Mouse (Mus musculus) thymus, postnatal 25 days (tissue): Measurements from ENCODE around the gene Ctsd.

ENCODE experiments used
- DNase-seq: peaks from one replicate; pipeline ENCODE4 v3.0.0; 2022

Gene Ctsd

DNA sequence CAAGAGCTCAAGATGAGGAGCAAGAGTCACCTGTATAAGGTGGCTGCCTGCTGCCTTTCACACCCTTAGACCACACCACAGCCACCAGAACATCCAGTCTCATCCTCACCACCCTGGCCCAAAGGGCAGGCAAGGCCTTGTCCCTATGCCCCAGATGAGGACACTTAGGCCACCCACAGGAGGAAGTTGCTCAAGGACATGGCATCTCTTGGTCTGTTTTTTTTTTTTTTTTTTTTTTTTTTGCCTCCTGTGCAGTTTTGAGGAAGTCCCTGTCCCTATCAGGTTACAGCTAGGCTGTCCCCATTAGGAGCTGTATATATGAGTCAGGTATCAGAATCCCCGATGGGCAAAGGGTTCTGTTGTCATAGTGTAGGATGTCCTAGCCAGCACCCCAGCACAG lies 11.4 kb upstream of the Ctsd start:
- no peak for DNase-seq

DNA sequence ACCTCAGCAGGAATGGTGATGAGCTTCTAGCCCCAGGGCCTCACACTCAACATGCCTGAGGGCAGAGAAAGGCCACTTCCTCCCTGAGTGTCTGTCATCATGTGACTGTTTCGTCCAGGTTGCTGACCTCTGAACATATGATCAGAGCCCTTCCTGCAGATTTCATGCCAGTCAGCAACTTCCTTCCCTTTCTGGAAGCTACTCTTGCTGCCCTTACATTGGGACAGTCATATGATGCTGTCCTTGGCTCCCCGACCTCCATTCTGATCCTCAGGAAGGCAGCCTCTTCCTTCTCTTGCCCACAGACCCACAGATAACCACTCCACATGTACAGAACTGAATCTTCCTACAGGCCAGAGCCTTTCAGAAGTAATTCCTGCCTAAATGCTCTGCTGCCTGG lies 10.2 kb upstream of the Ctsd start:
- DNase-seq, result no peak

DNA sequence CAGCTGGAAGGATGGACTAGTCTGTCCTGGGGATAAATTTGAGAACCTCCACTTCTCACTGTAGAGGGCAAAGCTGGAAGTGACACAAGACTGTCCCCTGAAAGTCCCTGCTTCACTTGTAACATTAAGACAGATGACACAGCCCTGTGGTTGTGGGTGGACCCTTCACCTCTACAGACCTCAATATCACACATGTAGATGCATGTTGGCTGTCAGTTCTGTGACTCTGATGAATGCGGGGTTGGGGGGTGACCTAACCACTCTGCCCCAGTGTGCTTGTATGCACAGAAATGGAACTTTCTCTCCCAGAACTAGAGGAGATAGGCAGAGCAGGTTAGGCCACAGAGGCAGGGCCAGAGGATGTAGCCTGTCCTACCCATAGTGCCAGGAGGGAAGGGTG lies 8.8 kb upstream of the Ctsd start:
- DNase-seq, result no peak

DNA sequence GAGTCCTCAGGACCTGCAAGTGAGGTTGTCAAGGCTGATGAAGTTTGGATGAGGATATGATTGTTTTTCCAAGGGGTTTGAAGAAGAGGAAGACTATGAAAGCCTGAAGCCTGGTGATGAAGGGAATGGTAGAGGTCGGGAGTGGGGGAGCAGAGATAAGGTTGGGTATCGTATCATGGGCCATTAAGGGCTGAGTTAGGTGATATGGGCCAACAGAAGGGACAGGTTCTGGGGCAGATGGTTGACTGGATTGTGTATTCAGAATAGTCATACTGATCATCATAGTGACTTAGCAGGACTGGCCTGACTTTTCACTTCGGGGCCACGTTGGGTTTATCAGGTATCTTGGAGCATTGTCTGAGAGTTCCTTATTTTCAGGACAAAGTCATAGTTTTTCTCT lies 7.6 kb upstream of the Ctsd start:
- DNase-seq, result no peak

DNA sequence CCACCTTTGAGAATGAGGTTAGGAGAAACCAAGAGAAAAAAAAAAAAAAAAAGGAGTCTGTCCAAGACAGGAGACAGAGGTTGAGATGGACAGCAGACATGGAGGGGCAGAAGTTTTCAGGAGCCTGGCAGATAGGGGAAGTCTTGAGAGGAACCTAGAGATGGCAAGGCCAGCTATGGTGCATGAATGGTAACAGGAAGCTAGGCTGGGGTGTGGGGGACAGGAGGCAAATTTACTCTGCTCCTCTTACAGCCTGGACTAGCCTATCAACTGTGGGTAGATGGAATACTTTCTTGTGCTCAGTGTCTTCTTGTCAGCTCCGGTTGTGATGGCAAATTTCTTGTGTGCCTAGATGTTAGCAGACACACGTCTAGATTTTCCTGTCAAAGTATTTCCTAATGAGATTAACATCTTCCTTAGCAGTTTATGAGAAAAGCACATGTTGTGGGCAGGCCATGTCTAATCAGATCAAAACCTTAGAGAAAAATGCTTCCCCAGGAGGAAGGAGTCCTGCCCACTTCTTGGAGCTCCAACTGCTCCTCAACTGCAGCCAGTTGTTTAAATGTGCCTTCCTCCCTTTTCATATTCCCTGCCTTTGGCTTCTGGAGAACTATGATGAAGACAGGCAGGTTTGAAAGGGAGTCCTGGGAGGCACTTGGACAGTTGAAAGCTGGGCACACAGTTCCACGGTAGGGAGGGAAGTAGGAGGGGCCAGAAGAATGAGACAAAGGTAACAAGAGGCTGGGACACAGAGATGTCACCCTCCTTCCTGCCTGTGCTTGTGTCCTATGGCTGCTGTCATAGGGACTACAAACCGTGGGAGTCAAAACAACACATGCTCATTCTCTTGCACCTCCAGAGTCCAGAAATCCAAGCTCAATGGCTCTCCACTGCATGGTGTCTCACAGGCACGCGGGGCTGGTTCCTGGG lies 6.7 kb upstream of the Ctsd start:
- no peak for DNase-seq

DNA sequence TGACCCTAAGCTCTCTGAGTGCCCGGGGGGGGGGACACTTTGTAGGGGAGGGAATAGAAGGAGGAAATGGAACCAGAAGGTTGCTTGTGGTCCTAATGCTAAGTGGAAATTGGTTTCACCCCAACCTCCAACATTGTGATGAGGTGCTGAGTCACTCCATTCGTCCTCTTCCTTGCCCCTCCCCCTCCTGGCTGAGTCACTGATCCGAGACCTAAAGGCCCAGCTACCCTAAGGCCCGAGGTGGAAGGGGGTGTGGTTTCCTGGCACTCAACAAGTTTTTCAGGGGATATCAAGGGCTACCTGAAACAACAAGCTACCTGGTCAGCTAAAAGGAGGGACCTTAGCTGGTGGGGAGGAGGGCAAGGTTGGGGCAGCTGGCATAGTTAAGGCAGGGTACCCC lies 5.4 kb upstream of the Ctsd start:
- no peak for DNase-seq

DNA sequence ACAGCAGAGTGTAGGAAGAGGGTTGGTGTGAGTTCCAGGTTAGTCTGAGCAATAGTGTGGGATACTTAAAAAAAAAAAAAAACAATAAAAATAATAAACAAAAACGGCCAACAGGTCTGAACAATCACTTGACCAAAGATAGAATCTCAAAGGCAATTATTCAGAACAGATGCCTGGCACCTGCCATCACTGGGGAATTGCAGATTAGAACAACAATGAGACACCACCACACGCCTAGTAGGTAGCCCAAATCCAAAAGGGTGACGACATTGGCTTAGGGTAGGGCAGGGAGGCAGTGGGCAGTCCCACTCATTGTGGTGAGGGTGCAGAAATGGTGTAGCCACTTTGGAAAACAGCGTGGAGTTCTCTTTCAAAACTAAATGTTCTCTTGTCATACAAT lies 3.8 kb upstream of the Ctsd start:
- no peak for DNase-seq

DNA sequence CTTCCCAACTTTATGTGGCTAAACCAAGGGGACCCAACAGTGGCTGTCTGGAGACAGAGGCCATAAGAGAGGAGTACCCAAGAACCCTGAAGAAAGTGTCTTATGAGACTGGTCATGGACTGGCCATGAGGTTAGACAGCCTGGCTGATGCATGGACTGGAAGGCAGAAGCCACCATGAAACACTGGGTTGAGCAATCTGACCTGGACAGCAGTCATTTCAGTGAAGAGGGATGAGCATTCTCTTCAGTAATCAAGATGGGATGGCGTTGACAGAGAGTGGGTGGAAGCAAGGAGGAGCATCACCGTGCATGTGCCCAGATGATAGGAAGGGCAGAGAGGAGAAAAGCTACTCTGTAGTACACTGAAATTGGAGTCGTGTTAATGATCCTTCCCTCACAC lies 3.3 kb upstream of the Ctsd start:
- no peak for DNase-seq

DNA sequence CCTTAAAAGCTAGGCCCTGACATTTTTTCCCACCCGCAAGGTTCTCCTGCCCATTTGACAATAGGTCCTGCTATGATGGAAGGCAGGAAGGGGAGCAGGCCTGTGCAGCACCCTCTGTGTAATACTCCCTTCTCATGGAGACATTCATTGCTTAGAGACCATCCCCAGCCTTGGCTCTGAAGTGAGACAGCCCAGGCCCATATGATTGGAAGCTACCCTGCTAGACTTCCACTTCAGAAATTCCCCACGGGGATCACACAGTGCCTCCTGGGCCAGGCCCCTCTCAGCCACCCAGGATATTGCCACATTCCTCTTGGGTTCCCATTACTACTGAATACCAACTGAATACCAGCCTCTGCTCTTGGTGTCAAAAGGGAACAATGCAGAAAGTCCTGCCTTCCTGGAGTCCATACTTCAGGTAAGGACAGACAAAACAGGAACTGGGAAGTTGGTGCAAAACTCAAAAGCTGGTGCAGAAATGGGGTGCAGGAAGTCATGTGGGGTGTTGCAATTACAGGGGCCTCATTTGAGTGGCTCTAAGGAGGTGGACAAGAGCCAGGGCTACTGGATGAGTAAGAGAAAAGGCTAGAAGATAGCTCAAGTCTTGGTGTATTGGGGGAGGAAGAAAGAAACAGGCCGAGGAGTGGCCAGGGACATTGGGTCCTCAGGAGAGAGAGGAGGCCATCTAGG lies 2.3 kb upstream of the Ctsd start:
- no peak for DNase-seq

DNA sequence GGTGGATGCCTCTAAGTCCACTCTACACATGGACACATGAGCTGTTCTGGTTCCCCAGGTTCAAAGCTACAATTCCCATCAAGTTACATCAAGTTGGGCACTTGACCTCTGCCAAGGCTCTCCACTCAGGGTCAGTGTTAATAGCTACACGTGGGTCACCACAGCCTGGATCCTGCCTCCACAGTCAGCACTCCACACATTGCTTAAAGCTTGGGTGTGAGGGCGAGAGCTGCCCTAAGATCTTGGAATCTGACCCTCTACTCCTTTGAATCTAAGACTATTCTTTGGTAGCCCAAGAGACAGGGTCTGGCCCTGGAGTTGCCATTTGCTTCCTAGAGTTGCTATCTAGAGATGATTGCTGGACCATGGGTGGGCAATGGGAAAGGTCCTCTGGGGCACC lies 902 bp upstream of the Ctsd start:
- DNase-seq, result no peak

DNA sequence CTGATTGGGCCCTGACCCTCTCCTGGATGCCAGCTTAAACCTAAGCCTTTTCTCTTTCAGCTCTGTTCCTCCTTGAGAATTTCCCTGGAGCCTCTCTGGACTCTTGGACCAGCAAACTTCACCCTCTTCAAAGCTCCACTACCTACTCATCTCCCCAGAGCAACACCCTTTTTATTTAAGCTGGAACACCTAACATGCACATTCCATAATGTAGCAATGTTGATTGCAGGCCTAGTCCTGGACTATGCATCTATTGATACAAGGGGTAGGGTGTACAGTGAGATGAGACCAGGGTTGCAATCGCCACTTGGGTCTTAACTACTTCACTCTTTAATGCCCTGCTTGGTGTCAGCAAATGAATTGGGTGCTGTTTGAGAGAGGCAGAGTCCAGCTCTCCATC lies 360 bp upstream of the Ctsd start:
- DNase-seq, result no peak

DNA sequence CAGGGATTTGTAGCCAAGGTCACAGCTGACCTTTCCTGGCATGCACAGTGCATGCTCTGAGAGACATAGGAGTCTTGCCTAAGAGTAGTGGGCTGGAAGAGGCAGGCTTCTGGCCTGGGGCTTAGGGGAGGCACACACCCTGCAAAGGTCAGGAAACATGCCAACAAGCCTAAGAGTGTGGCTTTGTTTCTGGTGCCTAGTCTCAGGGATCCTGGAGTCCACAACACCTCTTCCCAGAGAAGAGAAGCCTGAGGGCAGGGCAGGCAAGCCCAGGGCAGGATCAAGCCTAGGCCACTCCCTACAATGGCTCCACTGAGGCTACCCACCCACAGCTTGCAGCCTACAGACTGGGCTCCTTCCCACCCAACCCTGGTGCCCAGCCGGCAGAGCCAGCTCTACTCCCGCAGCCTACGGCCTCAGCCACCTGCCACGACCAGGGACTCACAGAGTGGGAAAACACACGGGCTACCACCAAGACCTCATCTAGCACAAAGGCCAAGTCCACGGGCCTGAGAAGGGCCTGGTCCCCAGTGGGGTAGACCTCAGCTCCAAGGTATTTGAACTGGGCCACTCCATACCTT lies 1.1 kb downstream of the Ctsd start:
- DNase-seq, result peak; percentile 37

DNA sequence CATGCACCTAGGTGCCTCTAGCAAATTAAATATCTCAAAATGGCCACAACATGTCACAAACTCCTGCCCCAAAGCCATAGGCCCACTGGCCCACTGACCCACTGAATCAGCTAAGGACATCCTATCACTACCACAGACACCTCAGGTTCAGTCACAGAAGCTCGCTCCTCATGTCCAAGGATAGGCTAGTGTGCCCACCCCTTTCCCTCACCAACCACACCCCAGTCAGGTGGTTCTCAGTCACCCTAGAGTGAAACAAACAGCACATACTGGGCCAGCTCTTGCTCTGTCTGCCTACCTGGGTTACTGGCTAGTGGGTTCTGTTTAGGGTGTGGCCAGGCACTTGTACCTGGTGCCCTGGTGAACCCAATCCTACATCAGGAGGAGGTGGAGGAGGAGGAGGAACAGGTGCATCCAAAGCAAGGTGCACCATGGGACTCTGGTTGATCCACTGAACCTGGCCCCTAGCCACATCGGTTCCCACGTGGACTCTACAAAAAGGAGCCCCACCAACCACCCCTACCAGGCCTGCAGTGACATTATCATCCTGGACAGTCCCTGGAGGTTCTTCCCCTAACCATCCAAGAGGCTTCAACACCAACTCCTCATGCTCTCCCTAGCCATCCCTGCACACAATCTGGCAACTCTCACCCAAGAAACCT lies 2.0 kb downstream of the Ctsd start:
- no peak for DNase-seq

DNA sequence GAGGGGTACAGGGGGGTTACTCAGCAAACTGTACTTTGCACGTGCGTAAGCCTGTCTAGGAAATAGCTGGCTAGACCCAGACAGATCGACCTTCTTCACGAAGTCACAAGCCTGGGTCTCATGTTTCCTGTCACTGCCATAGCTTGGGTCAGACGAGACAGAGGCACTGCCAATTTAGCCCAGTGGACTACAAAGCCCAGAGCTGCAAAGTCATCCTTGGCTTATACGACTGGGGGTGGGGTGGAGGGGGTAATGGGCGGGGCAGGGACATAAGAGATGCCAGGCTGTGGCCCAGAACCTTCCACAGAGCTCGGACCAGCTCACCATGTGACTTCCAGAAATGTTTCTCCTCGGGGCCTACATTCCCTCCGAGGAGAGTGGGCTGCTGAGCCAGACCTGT lies 3.5 kb downstream of the Ctsd start:
- no peak for DNase-seq

DNA sequence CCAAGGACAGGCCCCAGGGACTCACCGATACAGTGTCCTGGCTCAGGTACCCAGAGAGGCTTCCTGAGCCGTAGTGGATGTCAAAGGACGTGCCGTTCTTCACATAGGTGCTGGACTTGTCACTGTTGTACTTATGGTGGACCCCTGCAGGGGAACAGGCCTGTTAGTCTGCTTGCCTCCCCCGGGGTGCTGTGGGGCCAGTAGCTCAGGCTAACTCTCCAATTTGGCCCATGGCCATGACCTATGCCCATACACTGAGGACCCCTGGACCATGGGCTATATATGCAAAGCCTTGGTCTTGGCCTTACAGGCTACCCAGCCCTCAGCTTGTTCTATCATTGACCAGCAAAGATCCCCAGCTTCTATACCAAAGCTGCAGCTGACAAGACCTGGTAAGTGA lies 5.3 kb downstream of the Ctsd start, which contains the start of gene Gm49369:
TSS of gene Gm49369 (minus strand) at position 101 of the 400 bp plus-strand sequence.
- no peak for DNase-seq

DNA sequence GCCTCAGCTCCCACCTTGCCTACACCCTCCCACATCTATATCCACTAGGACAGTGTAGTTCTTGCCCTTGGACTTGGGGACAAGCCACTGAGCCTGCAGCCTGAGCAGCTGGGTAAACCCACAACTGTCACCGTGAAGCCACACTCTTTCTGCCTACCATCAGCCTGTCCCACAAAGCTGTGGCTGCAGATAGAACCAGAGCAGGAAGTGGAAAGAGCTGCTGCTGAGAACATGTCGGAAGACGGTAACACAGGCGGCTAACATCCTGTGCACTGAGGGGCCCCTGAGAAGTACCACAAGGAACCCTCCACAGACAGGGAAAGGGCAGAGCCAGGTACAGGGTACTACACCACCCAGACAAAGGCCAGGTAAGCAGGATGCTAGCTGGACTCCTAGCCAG lies 6.7 kb downstream of the Ctsd start:
- DNase-seq, result peak; percentile 82

DNA sequence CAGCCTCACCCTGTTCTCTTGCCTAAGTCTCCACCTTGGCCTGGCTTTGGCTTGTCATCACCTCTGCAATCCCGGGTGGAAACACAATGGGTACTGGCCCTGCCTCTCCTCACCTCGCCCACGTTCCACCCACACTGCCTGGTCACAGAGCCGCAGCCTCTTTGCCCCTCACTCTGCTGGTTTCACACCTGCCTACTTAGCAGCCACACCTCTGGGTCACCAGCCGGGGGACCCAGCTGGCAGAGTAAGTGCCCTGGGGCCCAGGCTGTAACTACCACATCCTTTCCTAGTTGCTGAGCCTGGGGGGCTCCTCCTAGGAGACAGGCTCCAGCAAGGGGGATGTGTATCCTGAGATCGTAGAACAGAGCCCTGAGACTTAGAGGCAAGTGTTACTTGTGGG lies 8.7 kb downstream of the Ctsd start:
- peak; percentile 67 for DNase-seq

DNA sequence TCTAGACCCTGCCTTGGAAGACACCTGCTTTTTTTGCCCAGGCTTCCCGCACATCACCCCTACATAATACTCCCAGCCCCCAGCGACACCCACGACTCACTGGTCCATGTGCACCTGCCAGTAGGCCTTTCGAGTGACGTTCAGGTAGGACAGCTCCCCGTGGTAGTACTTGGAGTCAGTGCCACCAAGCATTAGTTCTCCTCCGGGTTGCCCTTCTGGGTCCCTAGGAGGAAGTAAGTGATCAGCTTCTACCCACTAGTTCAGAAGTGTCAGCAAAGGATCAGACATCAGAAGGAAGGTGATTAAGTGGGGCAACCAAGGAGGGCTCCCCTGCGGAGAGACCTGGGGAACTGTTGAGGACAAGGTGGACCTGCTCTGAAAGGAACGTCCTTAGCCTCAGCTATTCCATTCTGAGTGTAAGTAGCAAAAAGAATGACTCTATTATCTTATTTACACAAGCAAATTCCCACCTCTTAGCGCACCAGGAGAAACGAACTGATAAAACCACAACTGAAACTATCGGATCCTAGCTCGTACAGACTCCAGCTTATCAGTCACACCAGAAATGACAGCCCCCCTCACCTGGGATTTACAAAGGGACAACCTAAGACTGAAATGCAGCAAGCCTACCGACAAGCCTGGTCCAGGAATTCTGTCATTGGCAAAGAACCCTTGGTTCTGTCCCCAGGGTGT lies 10.5 kb downstream of the Ctsd start:
- DNase-seq, result no peak

DNA sequence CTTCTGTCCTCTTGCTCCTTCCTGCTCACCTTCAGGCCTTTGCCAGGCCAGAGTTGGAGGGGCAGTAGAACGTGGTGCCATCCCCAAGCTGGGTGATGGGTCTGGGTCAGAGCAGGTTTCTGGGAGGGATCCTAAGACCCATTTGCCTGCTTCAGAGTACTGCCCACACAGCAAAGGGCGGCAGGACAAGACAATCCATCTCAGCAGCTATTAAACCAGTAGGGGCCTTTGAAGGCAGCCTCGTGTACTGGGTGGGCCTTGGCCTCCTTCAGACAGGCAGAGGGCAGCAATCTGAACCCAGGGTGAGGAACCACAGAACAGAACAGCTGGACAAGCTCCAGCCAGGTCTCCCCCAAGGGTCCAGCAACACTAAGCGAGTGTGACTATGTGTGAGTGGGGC lies 11.7 kb downstream of the Ctsd start:
- DNase-seq, result no peak

DNA sequence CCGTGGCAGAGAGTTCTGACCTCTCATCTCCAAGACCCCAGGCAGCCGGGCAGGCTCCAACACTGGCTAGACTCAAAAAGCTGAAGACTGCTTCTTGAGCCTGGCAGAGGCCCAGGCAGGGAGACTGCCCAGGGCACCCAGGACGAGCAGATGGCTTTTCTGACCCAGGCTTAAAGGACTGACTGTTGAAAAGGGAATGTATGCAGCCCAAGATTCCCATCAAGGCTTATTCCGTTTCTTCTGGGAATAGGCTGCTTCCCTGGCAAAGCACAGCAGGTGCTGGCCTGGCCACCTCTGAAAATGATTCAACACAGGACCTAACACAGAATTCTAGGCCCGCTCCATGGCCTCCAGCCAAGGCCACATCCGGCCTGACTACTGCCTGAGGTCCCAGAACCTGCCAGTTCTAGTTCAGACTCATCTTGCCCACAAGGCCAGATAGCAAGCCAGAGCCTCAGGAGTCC lies 12.5 kb downstream of the Ctsd start:
- DNase-seq, result no peak

DNA sequence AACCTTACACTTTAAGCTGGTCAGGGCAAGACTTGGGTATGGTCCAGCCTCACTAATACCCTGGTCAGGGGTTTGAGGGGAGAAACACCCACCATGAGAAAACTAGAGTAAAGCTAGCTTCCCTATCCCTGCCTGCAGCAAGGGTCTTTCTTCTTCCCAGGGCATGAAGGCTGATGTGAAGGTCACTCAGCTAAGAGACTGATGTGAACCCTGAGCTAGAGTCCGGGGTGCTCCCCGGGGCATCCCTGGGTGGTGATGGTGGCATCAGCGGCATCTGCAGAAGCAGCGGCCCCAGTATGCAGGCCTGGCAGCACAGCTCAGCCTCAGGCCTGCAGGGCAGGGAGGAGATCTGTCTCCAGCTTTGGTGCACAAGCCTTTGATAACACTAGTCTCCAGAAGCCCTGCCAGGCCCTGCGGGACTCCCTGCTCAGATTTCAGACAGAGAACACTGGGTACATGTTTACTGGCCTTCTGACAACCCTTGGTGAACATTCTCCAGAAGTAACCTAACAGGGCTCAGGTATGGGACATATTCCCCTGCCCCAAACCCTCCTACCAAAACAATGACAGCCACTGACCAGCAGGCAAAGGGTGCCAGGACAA lies 13.3 kb downstream of the Ctsd start:
- DNase-seq, result no peak
